Mouse (Mus musculus) liver, embryonic 14.5 days (tissue): ENCODE results near the gene Usb1.

Experiments used
- CTCF ChIP-seq: IDR thresholded peaks from 2 replicates; pipeline ENCODE4 v1.5.1; 2016; ENCODE audit warnings: antibody characterized with exemption, low read depth, control low read depth
- EP300 ChIP-seq: IDR thresholded peaks from 2 replicates; pipeline ENCODE4 v1.6.1; 2016; ENCODE audit warnings: antibody characterized with exemption, low read depth

- no peak for TF ChIP-seq CTCF
- no peak for TF ChIP-seq EP300
These were observed 38.2 kb upstream of the Usb1 start for GRCm38 (mm10) chr8:95293891-95294290.
